Mouse (Mus musculus) CH12.LX (cell line): ENCODE data around the gene Lif. TPM values are rescaled to one million over a fixed set of nuclear protein-coding genes. Genes with fewer than 3 reads are reported as not detected.

ENCODE experiments used
- DNase-seq: peaks from one replicate; pipeline ENCODE4 v3.0.0-alpha.2; 2013; ENCODE audit errors: extremely low read depth
- H3K27ac ChIP-seq: 2 replicates; pipeline ENCODE4 v1.5.1; 2012; ENCODE audit warnings: low read depth, mild to moderate bottlenecking, control low read depth, moderate library complexity; ENCODE audit not compliant: insufficient read depth
- H3K27me3 ChIP-seq: replicated peaks from 2 replicates; pipeline ENCODE3; 2012; ENCODE audit warnings: inconsistent platforms
- H3K36me3 ChIP-seq, 2 experiments: replicated peaks in 1 of 2; 2 replicates each; pipeline versions ENCODE3 to v1.6.1; 2012; ENCODE audit warnings: inconsistent platforms in 1 of 2, low read length in 1 of 2, mild to moderate bottlenecking in 1 of 2, mixed read lengths in 1 of 2, moderate library complexity in 1 of 2; ENCODE audit not compliant: control insufficient read depth in 1 of 2, insufficient read depth in 1 of 2
- H3K4me1 ChIP-seq, 2 experiments: 2 replicates each; pipeline ENCODE4 v1.6.1; 2012; ENCODE audit warnings: inconsistent platforms in 1 of 2, moderate library complexity in 1 of 2; ENCODE audit not compliant: insufficient read depth in 2 of 2, control insufficient read depth in 1 of 2
- H3K4me2 ChIP-seq: 2 replicates; pipeline ENCODE4 v1.6.1; 2012; ENCODE audit warnings: low read depth, mild to moderate bottlenecking, control low read depth; ENCODE audit not compliant: poor library complexity, insufficient read depth, severe bottlenecking
- H3K4me3 ChIP-seq, 3 experiments: fragments of 150-350 bp in 1 of 3; sonication (generic) in 1 of 3; replicated peaks in 1 of 3; 2 replicates each; pipeline versions ENCODE3 to v1.5.1; 2011 to 2012; ENCODE audit warnings: low read depth in 2 of 3, low read length in 2 of 3, mild to moderate bottlenecking in 2 of 3, moderate library complexity in 2 of 3, control low read depth in 1 of 3, improper control_type of control experiment in 1 of 3, inconsistent platforms in 1 of 3, mixed read lengths in 1 of 3; ENCODE audit not compliant: poor library complexity in 1 of 3
- H3K79me2 ChIP-seq: replicated peaks from 2 replicates; pipeline ENCODE4 v1.6.1; 2012; ENCODE audit warnings: mild to moderate bottlenecking, moderate library complexity; ENCODE audit not compliant: control insufficient read depth, poor library complexity, insufficient read depth, severe bottlenecking; ENCODE audit errors: extremely low read depth
- H3K9ac ChIP-seq: 2 replicates; pipeline ENCODE4 v1.6.1; 2012; ENCODE audit warnings: low read depth, mild to moderate bottlenecking, control low read depth, moderate library complexity; ENCODE audit not compliant: insufficient read depth
- H3K9me3 ChIP-seq: replicated peaks from 2 replicates; pipeline ENCODE3; 2012; ENCODE audit warnings: low read length, inconsistent platforms, mixed read lengths
- ETS1 ChIP-seq: conservative IDR thresholded peaks from 2 replicates; pipeline ENCODE4 v1.6.1; 2012; ENCODE audit warnings: low read depth, mild to moderate bottlenecking, inconsistent platforms, low read length, improper control_type of control experiment, moderate library complexity
- GABPA ChIP-seq: IDR thresholded peaks from 2 replicates; pipeline ENCODE4 v1.6.1; 2012; ENCODE audit warnings: low read depth, low read length, improper control_type of control experiment, inconsistent platforms; ENCODE audit not compliant: insufficient replicate concordance
- MAX ChIP-seq: IDR thresholded peaks from 2 replicates; pipeline ENCODE4 v1.6.1; 2011; ENCODE audit warnings: low read length, improper control_type of control experiment
- MEF2A ChIP-seq: IDR thresholded peaks from 2 replicates; pipeline ENCODE4 v1.6.1; 2014; ENCODE audit warnings: low read depth, mild to moderate bottlenecking, inconsistent platforms, low read length, improper control_type of control experiment, borderline replicate concordance
- MXI1 ChIP-seq: IDR thresholded peaks from 2 replicates; pipeline ENCODE4 v1.6.1; 2011; ENCODE audit warnings: mild to moderate bottlenecking, low read depth, low read length, improper control_type of control experiment
- MYC ChIP-seq: IDR thresholded peaks from 2 replicates; pipeline ENCODE4 v1.6.1; 2011; ENCODE audit warnings: low read depth, mild to moderate bottlenecking, improper control_type of control experiment, low read length
- POLR2A ChIP-seq: IDR thresholded peaks from 2 replicates; pipeline ENCODE4 v1.6.1; 2011; ENCODE audit warnings: low read depth, mild to moderate bottlenecking, improper control_type of control experiment, low read length
- RAD21 ChIP-seq: IDR thresholded peaks from 2 replicates; pipeline ENCODE4 v1.6.1; 2011; ENCODE audit warnings: low read depth, mild to moderate bottlenecking, low read length, improper control_type of control experiment, moderate library complexity
- TBP ChIP-seq: conservative IDR thresholded peaks from 2 replicates; pipeline ENCODE4 v1.6.1; 2011; ENCODE audit warnings: low read depth, low read length, improper control_type of control experiment
- UBTF ChIP-seq: IDR thresholded peaks from 2 replicates; pipeline ENCODE4 v1.6.1; 2012; ENCODE audit warnings: low read depth, mild to moderate bottlenecking, inconsistent platforms, low read length, improper control_type of control experiment, moderate library complexity
- ZKSCAN1 ChIP-seq: IDR thresholded peaks from 2 replicates; pipeline ENCODE4 v1.6.1; 2012; ENCODE audit warnings: low read depth, inconsistent platforms, low read length, improper control_type of control experiment, borderline replicate concordance
- ZMIZ1 ChIP-seq: IDR thresholded peaks from 2 replicates; pipeline ENCODE4 v1.6.1; 2012; ENCODE audit warnings: low read depth, mild to moderate bottlenecking, inconsistent platforms, low read length, improper control_type of control experiment
- ZNF384 ChIP-seq: IDR thresholded peaks from 2 replicates; pipeline ENCODE4 v1.6.1; 2012; ENCODE audit warnings: low read depth, low read length, improper control_type of control experiment, inconsistent platforms
- dilution Hi-C: fragments of 300-500 bp; cut with MboI; formaldehyde crosslinking; loops from 2 replicates; pipeline ENCODE4 v1.14.3; 2020; ENCODE audit warnings: low sequenced_read_pairs; ENCODE audit not compliant: extremely low pct_unique_long_range_greater_than_20kb, extremely low pct_ligation_motif_present
- in situ Hi-C: fragments of 300-500 bp; cut with MboI; formaldehyde crosslinking; loops from 3 replicates; pipeline ENCODE4 v1.14.3; 2019; ENCODE audit warnings: low sequenced_read_pairs, low pct_ligation_motif_present, low pct_unique_long_range_greater_than_20kb, mixed read lengths
- polyA plus RNA-seq: library from polyadenylated mRNA; unstranded; fragments of >175 nt; gene quantifications from 2 replicates; pipeline ENCODE4 v1.2.1, GENCODE M21; 2012; ENCODE audit warnings: low read depth; ENCODE audit not compliant: insufficient read length
- total RNA-seq, 2 experiments: library from RNA; depleted of rRNA; stranded (reverse); fragments of 300-350 nt in 1 of 2; fragments of >200 nt in 1 of 2; gene quantifications; 2 replicates each; pipeline ENCODE4 v1.2.3; 2012 to 2014

Lif gene
- total and polyA plus RNA-seq, 3 experiments, result 0.05 to 1.8 (median 0.17) TPM

- H3K9me3 ChIP-seq, result no peaks in the 10 kb centered on the region
- dilution Hi-C loops (no loop called here), in situ Hi-C loops (loop anchor here (5.0 to 10.0 kb wide), 2 partner anchors 38 to 210 kb away; no protein-coding TSS in a partner anchor)
- no peaks in the 10 kb centered on the region for H3K27me3 ChIP-seq
- no peak overlapping the region for H3K4me2 ChIP-seq
- H3K27ac ChIP-seq, result no peak overlapping the region
- peaks cover 2 to 23% of the 10 kb centered on the region in 2 experiments for H3K4me1 ChIP-seq
- TF ChIP-seq UBTF, result no peak
- TF ChIP-seq MYC, result no peak
- no peak for TF ChIP-seq POLR2A
- TF ChIP-seq MEF2A, result no peak
- no peak for TF ChIP-seq MXI1
- no peak for TF ChIP-seq ZKSCAN1
- TF ChIP-seq ZMIZ1, result no peak
- TF ChIP-seq TBP, result no peak
- no peak for TF ChIP-seq ETS1
- TF ChIP-seq ZNF384, result no peak
- no peak for TF ChIP-seq RAD21
- no peak for TF ChIP-seq MAX
- no peak for DNase-seq
- H3K79me2 ChIP-seq, result no peaks in the 10 kb centered on the region
- H3K36me3 ChIP-seq, result peaks cover 44 to 66% of the 10 kb centered on the region in 2 experiments
- no peak overlapping the region for H3K4me3 ChIP-seq
- no peak overlapping the region for H3K9ac ChIP-seq
Measured at GRCm38 (mm10) chr11:4215061-4215460, 42.3 kb upstream of the Lif start.

GRCm38 (mm10) chr11:4216248-4217000, 40.9 kb upstream of the Lif start:
- no peak overlapping the region for H3K27ac ChIP-seq
- no peak overlapping the region for H3K9ac ChIP-seq
- H3K9me3 ChIP-seq, result no peaks in the 10 kb centered on the region
- no peak overlapping the region for H3K4me3 ChIP-seq
- dilution Hi-C loops, result no loop called here
- H3K36me3 ChIP-seq, result peaks cover 36 to 54% of the 10 kb centered on the region in 2 experiments
- no peaks in the 10 kb centered on the region for H3K27me3 ChIP-seq
- TF ChIP-seq GABPA (no peak), ZKSCAN1 (no peak)
- DNase-seq, result no peak
- no peak overlapping the region for H3K4me2 ChIP-seq
- in situ Hi-C loops, result loop anchor here (5.0 to 10.0 kb wide), 2 partner anchors 39 to 212 kb away; no protein-coding TSS in a partner anchor
- peaks cover 11 to 35% of the 10 kb centered on the region in 2 experiments for H3K4me1 ChIP-seq
- H3K79me2 ChIP-seq, result no peaks in the 10 kb centered on the region
